Mouse (Mus musculus): ENCODE measurements around the gene Scai.

- TF ChIP-seq CTCF (IDR thresholded peaks at IDR 0.05; ENCODE audit: insufficient read depth, low read length) (no peak), POLR2A (IDR thresholded peaks at IDR 0.05; ENCODE audit: borderline replicate concordance, extremely low read depth, low read depth, low read length) (no peak)
These were observed 6.9 kb downstream of the Scai start for GRCm38 (mm10) chr2:39183587-39183986.
